Mouse (Mus musculus): ENCODE data around the gene Nos2. TPM values are rescaled to one million over a fixed set of nuclear protein-coding genes. Genes with fewer than 3 reads are reported as not detected.
A peak's percentile ranks its signal among the peaks of the same experiment; 100 is the strongest.
"Not testable (repeated sequence)": the region's sequence is repeated elsewhere in the genome, so short reads cannot be mapped to it uniquely, and the experiment has no call there.

The Nos2 gene
- total and polyA plus RNA-seq, 3 experiments = not detected

- Histone ChIP-seq H3K27ac (ENCODE audit: control insufficient read depth, low read depth, low read length) (no peak overlapping the region), H3K9me3 (replicated peaks; ENCODE audit: insufficient read depth, low read length) (no peaks in the 10 kb centered on the region), H3K27me3 (ENCODE audit: control insufficient read depth in 1 of 2, insufficient read depth in 2 of 2, low read length in 2 of 2) (no peaks in the 10 kb centered on the region), H3K4me1 (ENCODE audit: control insufficient read depth in 1 of 2, insufficient read depth in 2 of 2, low read length in 2 of 2) (peaks cover 8 to 32% of the 10 kb centered on the region in 2 experiments), H3K79me2 (ENCODE audit: control insufficient read depth, insufficient read depth, low read length, poor library complexity) (no peaks in the 10 kb centered on the region), H3K9ac (ENCODE audit: control insufficient read depth, low read depth, low read length, poor library complexity, severe bottlenecking) (no peak overlapping the region), H3K36me3 (ENCODE audit: control insufficient read depth in 1 of 2, insufficient read depth in 2 of 2, low read length in 2 of 2) (peaks cover 0 to 19% of the 10 kb centered on the region in 2 experiments; a peak in 2 of 4 replicates), H3K4me3 (ENCODE audit: control insufficient read depth in 1 of 2, insufficient read depth in 1 of 2, low read depth in 2 of 2, low read length in 2 of 2) (no peak overlapping the region)
- TF ChIP-seq GATA1 (IDR thresholded peaks at IDR 0.05; ENCODE audit: low read depth, low read length) = no peak
- TF ChIP-seq EP300 (IDR thresholded peaks at IDR 0.05; ENCODE audit: low read depth in 1 of 2, low read length in 2 of 2) = no peak
- TF ChIP-seq KAT2A (conservative IDR thresholded peaks at IDR 0.05; ENCODE audit: low read depth, low read length) = no peak
- TF ChIP-seq ELF1 (IDR thresholded peaks at IDR 0.05; ENCODE audit: low read depth, low read length) = no peak
- TF ChIP-seq SMC3 (IDR thresholded peaks at IDR 0.05; ENCODE audit: low read depth, low read length) = no peak
- TF ChIP-seq MEF2A (IDR thresholded peaks at IDR 0.05; ENCODE audit: extremely low read depth, insufficient replicate concordance, low read depth, low read length, poor library complexity, severe bottlenecking) = no peak
- no peak for TF ChIP-seq HCFC1 (IDR thresholded peaks at IDR 0.05; ENCODE audit: low read depth, low read length)
- no peak for TF ChIP-seq POLR2AphosphoS5 (IDR thresholded peaks at IDR 0.05; ENCODE audit: borderline replicate concordance, low read depth, low read length)
- TF ChIP-seq CHD1 (IDR thresholded peaks at IDR 0.05; ENCODE audit: low read depth, low read length) = no peak
- no peak for TF ChIP-seq GABPA (IDR thresholded peaks at IDR 0.05; ENCODE audit: low read depth, low read length)
- TF ChIP-seq UBTF (IDR thresholded peaks at IDR 0.05; ENCODE audit: borderline replicate concordance, insufficient read depth, low read depth, low read length) = no peak
- no peak for TF ChIP-seq USF1 (IDR thresholded peaks at IDR 0.05; ENCODE audit: low read depth, low read length)
- TF ChIP-seq POLR2A (IDR thresholded peaks at IDR 0.05; ENCODE audit: control insufficient read depth in 1 of 2, insufficient read depth in 1 of 2, low read depth in 1 of 2, low read length in 2 of 2, poor library complexity in 1 of 2) = no peak
- no peak for DNase-seq (ENCODE audit: low read depth, low spot score)
Measured at GRCm38 (mm10) chr11:78990096-78990495, 69.5 kb downstream of the Nos2 start.

GRCm38 (mm10) chr11:78990875-78991543, 70.4 kb downstream of the Nos2 start:
- not testable (repeated sequence) for H3K27me3 ChIP-seq (ENCODE audit: control insufficient read depth in 1 of 2, insufficient read depth in 2 of 2, low read length in 2 of 2); H3K79me2 ChIP-seq (ENCODE audit: control insufficient read depth, insufficient read depth, low read length, poor library complexity); H3K9me3 ChIP-seq (replicated peaks; ENCODE audit: insufficient read depth, low read length)
- TF ChIP-seq MYB (IDR thresholded peaks at IDR 0.05; ENCODE audit: low read depth, low read length) (peak; percentile 45; the same call in 1 of the 2 replicates), GATA1 (IDR thresholded peaks at IDR 0.05; ENCODE audit: low read depth, low read length) (peak; percentile 71), SIN3A (IDR thresholded peaks at IDR 0.05; ENCODE audit: low read length) (peak; percentile 84), TBP (IDR thresholded peaks at IDR 0.05; ENCODE audit: low read depth, low read length) (0 out of 2 replicates have a peak, but pooled peaks have one; percentile 13), MXI1 (IDR thresholded peaks at IDR 0.05; ENCODE audit: low read depth, low read length) (peak; percentile 32; the same call in 1 of the 2 replicates), EP300 (IDR thresholded peaks at IDR 0.05; ENCODE audit: low read depth in 1 of 2, low read length in 2 of 2) (peak; percentile 70 to 77), RCOR1 (IDR thresholded peaks at IDR 0.05; ENCODE audit: low read depth, low read length) (peak; percentile 77; the same call in 1 of the 2 replicates), TCF12 (IDR thresholded peaks at IDR 0.05; ENCODE audit: low read depth, low read length) (peak; percentile 77), ETS1 (IDR thresholded peaks at IDR 0.05; ENCODE audit: low read depth, low read length) (peak; percentile 86), ZNF384 (IDR thresholded peaks at IDR 0.05; ENCODE audit: low read depth, low read length) (peak; percentile 59)
- peak; percentile 77 for DNase-seq (ENCODE audit: low read depth, low spot score)
- Histone ChIP-seq H3K36me3 (ENCODE audit: control insufficient read depth in 1 of 2, insufficient read depth in 2 of 2, low read length in 2 of 2) (peaks cover 0 to 15% of the 10 kb centered on the region in 2 experiments; a peak in 2 of 4 replicates), H3K27ac (ENCODE audit: control insufficient read depth, low read depth, low read length) (peak overlapping the region; percentile 83), H3K4me3 (ENCODE audit: control insufficient read depth in 1 of 2, insufficient read depth in 1 of 2, low read depth in 2 of 2, low read length in 2 of 2) (peak overlapping the region; percentile 35 to 54), H3K9ac (ENCODE audit: control insufficient read depth, low read depth, low read length, poor library complexity, severe bottlenecking) (peak overlapping the region; percentile 58), H3K4me1 (ENCODE audit: control insufficient read depth in 1 of 2, insufficient read depth in 2 of 2, low read length in 2 of 2) (peaks cover 5 to 26% of the 10 kb centered on the region in 2 experiments; a peak in 3 of 4 replicates)
